Mouse (Mus musculus): ENCODE measurements at regions not wholly inside any gene's neighbourhood (a gene's known extent, or its start where the extent isn't known, plus 50 kb on each side); places are given as distances from the start of the nearest gene placed in this dataset.

DNA sequence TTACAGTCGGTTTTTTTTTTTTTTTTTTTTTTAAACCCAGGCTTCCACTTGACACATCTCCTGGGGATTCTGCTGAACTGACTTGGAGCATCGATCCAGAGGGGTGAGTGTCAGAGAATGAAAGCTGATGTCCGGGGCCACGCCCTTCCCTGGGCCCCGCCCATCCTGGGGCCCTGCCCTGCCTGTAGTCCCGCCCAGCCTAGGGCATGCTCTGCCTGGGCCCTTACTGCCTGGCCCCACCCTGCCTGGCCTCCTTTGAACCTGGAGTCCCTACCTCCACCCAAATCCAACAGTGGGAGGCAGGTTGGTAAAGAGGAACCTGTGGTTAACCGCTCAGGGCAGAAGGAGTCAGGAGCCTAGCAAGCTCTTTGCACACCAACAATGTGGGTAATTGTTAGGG, 293.7 kb upstream of the Kcnab2 start:
- peaks cover 9% of the 10 kb centered on the region for H3K9me3 ChIP-seq (ENCODE audit: low read length)
- TF ChIP-seq POU5F1 (IDR thresholded peaks at IDR 0.05; ENCODE audit: borderline replicate concordance, low read length) (no peak), CTCF (conservative IDR thresholded peaks at IDR 0.05; ENCODE audit: low read length) (no peak)
- peaks cover 13% of the 10 kb centered on the region for H3K27me3 ChIP-seq (ENCODE audit: insufficient read depth, low read length)
- no peak overlapping the region for H3K4me3 ChIP-seq (replicated peaks; ENCODE audit: low read length)
- H3K4me1 ChIP-seq (replicated peaks; ENCODE audit: low read depth, low read length) = peaks cover 24% of the 10 kb centered on the region
- H3K36me3 ChIP-seq (ENCODE audit: insufficient read depth, low read length) = no peaks in the 10 kb centered on the region

DNA sequence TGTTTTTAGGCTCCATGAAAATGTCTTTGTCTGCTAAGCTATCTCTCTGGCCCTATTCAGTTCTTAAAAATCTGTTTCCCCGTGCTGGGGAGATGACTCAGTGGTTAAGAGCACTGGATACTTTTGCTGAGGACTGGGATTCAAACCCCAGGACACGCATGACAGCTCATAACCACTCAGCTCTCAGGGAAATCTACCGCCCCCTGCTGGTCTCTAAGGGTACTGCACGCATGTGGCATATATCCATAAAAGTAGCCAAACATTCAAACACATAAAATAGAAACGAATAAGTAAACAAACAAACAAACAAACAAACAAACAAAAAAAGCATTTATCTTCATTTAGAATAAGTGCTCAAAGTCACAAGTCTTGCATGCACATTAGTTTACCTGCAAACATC, 289.7 kb upstream of the Kcnab2 start:
- peaks cover 9% of the 10 kb centered on the region for H3K9me3 ChIP-seq (ENCODE audit: low read length)
- peaks cover 5% of the 10 kb centered on the region; the same call in 1 of the 2 replicates for H3K27me3 ChIP-seq (ENCODE audit: insufficient read depth, low read length)
- no peak overlapping the region for H3K4me3 ChIP-seq (replicated peaks; ENCODE audit: low read length)
- peaks cover 36% of the 10 kb centered on the region for H3K4me1 ChIP-seq (replicated peaks; ENCODE audit: low read depth, low read length)
- no peaks in the 10 kb centered on the region for H3K36me3 ChIP-seq (ENCODE audit: insufficient read depth, low read length)
- peak; percentile 88 for TF ChIP-seq CTCF (conservative IDR thresholded peaks at IDR 0.05; ENCODE audit: low read length)
- no peak for TF ChIP-seq POU5F1 (IDR thresholded peaks at IDR 0.05; ENCODE audit: borderline replicate concordance, low read length)
- no peak for TF ChIP-seq NANOG (IDR thresholded peaks at IDR 0.05; ENCODE audit: borderline replicate concordance, low read length)

DNA sequence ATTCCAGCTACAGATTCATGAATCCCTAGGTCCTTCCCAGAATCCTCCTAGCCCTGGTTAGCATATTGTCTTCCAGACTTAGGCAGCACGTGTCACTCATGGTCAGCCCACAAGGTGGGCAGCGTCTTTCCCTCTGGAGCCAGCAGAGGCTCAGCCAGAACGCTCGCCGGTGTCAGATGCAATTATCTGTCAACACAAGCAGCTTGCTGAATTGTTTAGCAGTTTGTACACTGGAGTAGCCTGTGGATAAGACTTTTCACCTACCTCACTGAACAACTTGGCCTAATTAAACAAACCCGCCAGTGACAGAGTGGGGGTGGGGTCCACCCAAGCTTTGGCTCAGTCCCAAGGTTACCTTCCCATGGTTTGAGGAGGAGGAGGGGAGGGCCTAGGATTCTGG, 285.4 kb upstream of the Kcnab2 start:
- Histone ChIP-seq H3K27me3 (ENCODE audit: insufficient read depth, low read length) (no peaks in the 10 kb centered on the region), H3K36me3 (ENCODE audit: insufficient read depth, low read length) (no peaks in the 10 kb centered on the region), H3K4me1 (replicated peaks; ENCODE audit: low read depth, low read length) (peaks cover 40% of the 10 kb centered on the region), H3K4me3 (replicated peaks; ENCODE audit: low read length) (0 out of 2 replicates have a peak overlapping the region, but pooled peaks have one; percentile 3), H3K9me3 (ENCODE audit: low read length) (no peaks in the 10 kb centered on the region)
- no peak for TF ChIP-seq POU5F1 (IDR thresholded peaks at IDR 0.05; ENCODE audit: borderline replicate concordance, low read length)
- TF ChIP-seq CTCF (conservative IDR thresholded peaks at IDR 0.05; ENCODE audit: low read length) = no peak
- TF ChIP-seq NANOG (IDR thresholded peaks at IDR 0.05; ENCODE audit: borderline replicate concordance, low read length) = no peak

DNA sequence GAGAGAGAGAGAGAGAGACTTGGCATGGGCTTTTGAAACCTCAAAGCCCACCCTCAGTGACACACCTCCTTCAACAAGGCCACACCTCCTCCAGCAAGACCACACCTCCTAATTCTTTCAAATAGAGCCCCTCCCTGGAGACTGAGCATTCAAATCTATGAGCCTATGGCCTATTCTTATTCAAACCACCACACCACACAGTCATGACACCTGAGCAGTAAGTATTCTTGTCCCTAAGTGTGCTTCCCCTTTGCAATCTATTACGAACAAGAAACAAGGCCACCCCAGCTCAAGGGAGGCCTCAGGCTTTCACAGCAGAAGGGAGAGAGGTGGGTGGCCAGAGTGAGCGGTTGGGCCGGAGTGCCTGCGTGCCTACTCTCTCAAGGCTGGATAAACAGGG, 284.9 kb upstream of the Kcnab2 start:
- Histone ChIP-seq H3K9me3 (ENCODE audit: low read length) (no peaks in the 10 kb centered on the region), H3K36me3 (ENCODE audit: insufficient read depth, low read length) (no peaks in the 10 kb centered on the region), H3K4me1 (replicated peaks; ENCODE audit: low read depth, low read length) (peaks cover 35% of the 10 kb centered on the region), H3K27me3 (ENCODE audit: insufficient read depth, low read length) (no peaks in the 10 kb centered on the region), H3K4me3 (replicated peaks; ENCODE audit: low read length) (no peak overlapping the region)
- TF ChIP-seq CTCF (conservative IDR thresholded peaks at IDR 0.05; ENCODE audit: low read length) (no peak), POU5F1 (IDR thresholded peaks at IDR 0.05; ENCODE audit: borderline replicate concordance, low read length) (peak; percentile 25; the same call in 1 of the 2 replicates), NANOG (IDR thresholded peaks at IDR 0.05; ENCODE audit: borderline replicate concordance, low read length) (no peak)

DNA sequence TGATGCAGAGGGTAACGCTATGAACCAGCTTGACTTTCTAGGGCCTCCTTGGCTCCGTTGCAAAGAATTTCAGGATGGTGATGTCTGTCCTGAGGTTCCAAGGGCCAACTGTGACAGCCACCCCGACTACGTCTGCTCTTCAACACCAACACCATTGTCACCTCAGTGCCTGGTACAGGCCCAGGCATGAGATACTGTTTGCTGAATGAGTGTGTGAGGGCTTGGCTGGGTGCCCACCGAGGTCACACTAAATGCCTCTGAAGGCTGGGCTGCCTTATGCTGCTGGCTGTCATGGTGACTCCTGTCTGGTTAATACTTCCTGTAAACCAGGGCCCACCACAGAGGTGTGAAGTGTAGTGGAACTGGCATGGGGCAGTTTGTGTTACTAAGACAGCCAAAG, 279.5 kb upstream of the Kcnab2 start:
- Histone ChIP-seq H3K4me3 (replicated peaks; ENCODE audit: low read length) (no peak overlapping the region), H3K27me3 (ENCODE audit: insufficient read depth, low read length) (no peaks in the 10 kb centered on the region), H3K9me3 (ENCODE audit: low read length) (peaks cover 2% of the 10 kb centered on the region), H3K36me3 (ENCODE audit: insufficient read depth, low read length) (no peaks in the 10 kb centered on the region), H3K4me1 (replicated peaks; ENCODE audit: low read depth, low read length) (peaks cover 22% of the 10 kb centered on the region)
- TF ChIP-seq NANOG (IDR thresholded peaks at IDR 0.05; ENCODE audit: borderline replicate concordance, low read length) (no peak), CTCF (conservative IDR thresholded peaks at IDR 0.05; ENCODE audit: low read length) (no peak), POU5F1 (IDR thresholded peaks at IDR 0.05; ENCODE audit: borderline replicate concordance, low read length) (no peak)

DNA sequence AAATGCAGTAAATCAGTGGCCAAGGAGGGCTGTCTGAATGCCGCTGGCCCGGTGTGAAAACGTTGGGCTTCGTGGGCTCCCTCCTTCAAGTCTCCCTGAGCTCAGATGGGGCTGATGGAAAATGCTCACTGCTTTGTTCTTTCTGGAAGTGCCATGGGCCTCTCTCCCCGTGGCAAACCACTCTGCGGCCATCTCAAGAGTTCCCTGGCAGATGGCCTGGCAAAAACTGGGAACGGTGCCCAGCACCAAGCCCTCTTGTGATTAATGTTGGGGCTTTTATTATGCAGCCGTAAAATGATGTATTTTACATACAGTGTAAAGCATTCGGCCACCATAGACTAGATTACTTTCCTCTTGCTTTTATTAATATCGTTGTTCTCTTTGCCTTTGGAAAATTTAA, 278.9 kb upstream of the Kcnab2 start:
- H3K27me3 ChIP-seq (ENCODE audit: insufficient read depth, low read length) = no peaks in the 10 kb centered on the region
- no peak overlapping the region for H3K4me3 ChIP-seq (replicated peaks; ENCODE audit: low read length)
- H3K9me3 ChIP-seq (ENCODE audit: low read length) = peaks cover 6% of the 10 kb centered on the region
- no peak for TF ChIP-seq CTCF (conservative IDR thresholded peaks at IDR 0.05; ENCODE audit: low read length)
- H3K36me3 ChIP-seq (ENCODE audit: insufficient read depth, low read length) = no peaks in the 10 kb centered on the region
- peaks cover 15% of the 10 kb centered on the region for H3K4me1 ChIP-seq (replicated peaks; ENCODE audit: low read depth, low read length)

DNA sequence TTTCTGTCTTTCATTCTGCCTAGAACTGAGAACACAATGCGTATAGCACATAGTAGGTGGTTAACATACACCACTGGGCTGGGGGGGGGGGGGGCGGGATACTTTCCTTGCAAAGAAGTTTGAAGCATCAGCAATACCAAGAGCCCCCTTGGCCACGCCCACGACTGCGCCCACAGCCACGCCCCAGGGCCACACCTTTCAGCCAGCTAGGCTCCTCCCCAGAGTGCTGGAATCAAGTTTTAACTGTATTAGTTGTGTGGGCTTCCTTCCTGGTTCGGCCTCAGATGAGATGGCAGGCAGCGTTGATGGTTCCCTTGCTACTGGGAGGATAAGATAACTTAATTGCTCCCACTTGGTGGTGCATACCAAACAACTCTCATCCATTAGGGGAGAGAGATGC, 278.1 kb upstream of the Kcnab2 start:
- no peaks in the 10 kb centered on the region for H3K27me3 ChIP-seq (ENCODE audit: insufficient read depth, low read length)
- no peak overlapping the region for H3K4me3 ChIP-seq (replicated peaks; ENCODE audit: low read length)
- H3K36me3 ChIP-seq (ENCODE audit: insufficient read depth, low read length) = no peaks in the 10 kb centered on the region
- H3K9me3 ChIP-seq (ENCODE audit: low read length) = peaks cover 6% of the 10 kb centered on the region
- no peak for TF ChIP-seq POU5F1 (IDR thresholded peaks at IDR 0.05; ENCODE audit: borderline replicate concordance, low read length)
- peaks cover 14% of the 10 kb centered on the region for H3K4me1 ChIP-seq (replicated peaks; ENCODE audit: low read depth, low read length)

DNA sequence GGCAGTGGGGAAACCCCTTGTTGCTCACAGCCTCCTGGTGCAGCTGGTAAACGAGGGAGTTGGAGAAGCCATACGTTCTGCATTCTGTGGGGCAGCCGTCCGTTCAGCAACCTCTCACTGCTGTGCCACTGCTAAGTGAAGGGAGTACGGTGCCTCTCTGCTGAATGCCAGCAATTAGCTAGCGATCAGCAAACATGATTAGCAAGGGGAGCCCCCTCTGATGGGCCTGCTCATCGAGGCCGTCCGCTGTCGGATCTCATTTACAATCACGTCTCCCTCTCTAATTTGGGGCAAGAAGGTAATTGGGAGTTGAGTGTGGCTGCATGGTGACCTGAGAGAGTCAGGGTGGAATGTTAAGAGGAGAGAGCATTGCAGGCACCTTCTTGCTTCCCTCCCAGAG, 266.7 kb upstream of the Kcnab2 start:
- H3K4me3 ChIP-seq (replicated peaks; ENCODE audit: low read length) = no peak overlapping the region
- 0 out of 2 replicates have a peak, but pooled peaks cover 5% of the 10 kb centered on the region for H3K4me1 ChIP-seq (replicated peaks; ENCODE audit: low read depth, low read length)
- H3K27me3 ChIP-seq (ENCODE audit: insufficient read depth, low read length) = no peaks in the 10 kb centered on the region
- no peaks in the 10 kb centered on the region for H3K36me3 ChIP-seq (ENCODE audit: insufficient read depth, low read length)
- no peak for TF ChIP-seq CTCF (conservative IDR thresholded peaks at IDR 0.05; ENCODE audit: low read length)
- TF ChIP-seq NANOG (IDR thresholded peaks at IDR 0.05; ENCODE audit: borderline replicate concordance, low read length) = no peak
- no peak for TF ChIP-seq POU5F1 (IDR thresholded peaks at IDR 0.05; ENCODE audit: borderline replicate concordance, low read length)
- peaks cover 16% of the 10 kb centered on the region for H3K9me3 ChIP-seq (ENCODE audit: low read length)

DNA sequence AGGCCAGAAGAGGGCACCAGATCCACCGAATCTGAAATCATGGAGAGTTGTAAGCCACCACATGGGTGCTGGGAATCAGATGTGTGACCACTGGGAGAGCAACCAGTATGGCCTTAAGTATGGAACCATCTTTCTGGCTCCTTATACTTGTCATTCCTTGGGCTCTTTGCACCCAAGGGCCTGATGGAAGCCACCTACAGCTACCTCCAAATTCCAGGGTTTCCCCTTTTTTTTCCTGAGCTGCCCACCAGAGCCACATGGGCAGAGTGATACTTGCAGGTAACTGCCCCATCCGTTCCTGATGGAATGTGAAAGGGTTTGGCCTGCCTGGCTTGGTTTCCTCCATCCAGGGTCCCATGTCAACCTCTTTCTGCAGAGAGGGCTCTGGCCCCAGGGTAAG, 255.3 kb upstream of the Kcnab2 start:
- H3K4me1 ChIP-seq (replicated peaks; ENCODE audit: low read depth, low read length) = peaks cover 23% of the 10 kb centered on the region
- no peak overlapping the region for H3K4me3 ChIP-seq (replicated peaks; ENCODE audit: low read length)
- no peak for TF ChIP-seq NANOG (IDR thresholded peaks at IDR 0.05; ENCODE audit: borderline replicate concordance, low read length)
- no peak for TF ChIP-seq CTCF (conservative IDR thresholded peaks at IDR 0.05; ENCODE audit: low read length)
- no peak for TF ChIP-seq POU5F1 (IDR thresholded peaks at IDR 0.05; ENCODE audit: borderline replicate concordance, low read length)
- H3K9me3 ChIP-seq (ENCODE audit: low read length) = no peaks in the 10 kb centered on the region
- no peaks in the 10 kb centered on the region for H3K27me3 ChIP-seq (ENCODE audit: insufficient read depth, low read length)
- H3K36me3 ChIP-seq (ENCODE audit: insufficient read depth, low read length) = no peaks in the 10 kb centered on the region
